Mouse (Mus musculus) MEL (cell line): ENCODE results near the gene Atp5e. TPM values are rescaled to one million over a fixed set of nuclear protein-coding genes. Genes with fewer than 3 reads are reported as not detected.
A peak's percentile ranks its signal among the peaks of the same experiment; 100 is the strongest.

Experiments used
- DNase-seq: peaks from one replicate; pipeline ENCODE4 v3.0.0; 2011; ENCODE audit warnings: low read depth, low spot score
- H3K27ac ChIP-seq: 2 replicates; pipeline ENCODE4 v1.5.1; 2012; ENCODE audit warnings: low read depth, mild to moderate bottlenecking, control low read depth, low read length, moderate library complexity; ENCODE audit not compliant: control insufficient read depth
- H3K27me3 ChIP-seq, 2 experiments: fragments of 150-350 bp in 1 of 2; sonication (generic) in 1 of 2; 2 replicates each; pipeline ENCODE4 v1.6.1; 2012; ENCODE audit warnings: low read length in 2 of 2, mild to moderate bottlenecking in 2 of 2, improper control_type of control experiment in 1 of 2, moderate library complexity in 1 of 2; ENCODE audit not compliant: insufficient read depth in 2 of 2, control insufficient read depth in 1 of 2
- H3K36me3 ChIP-seq, 2 experiments: 2 replicates each; pipeline ENCODE4 v1.6.1; 2012 to 2014; ENCODE audit warnings: low read length in 2 of 2, improper control_type of control experiment in 1 of 2, inconsistent platforms in 1 of 2, mild to moderate bottlenecking in 1 of 2; ENCODE audit not compliant: insufficient read depth in 2 of 2, control insufficient read depth in 1 of 2
- H3K4me1 ChIP-seq, 2 experiments: fragments of 150-350 bp in 1 of 2; sonication (generic) in 1 of 2; 2 replicates each; pipeline ENCODE4 v1.6.1; 2012; ENCODE audit warnings: low read length in 2 of 2, improper control_type of control experiment in 1 of 2, mild to moderate bottlenecking in 1 of 2; ENCODE audit not compliant: insufficient read depth in 2 of 2, control insufficient read depth in 1 of 2
- H3K4me3 ChIP-seq, 2 experiments: fragments of 150-350 bp in 1 of 2; sonication (generic) in 1 of 2; 2 replicates each; pipeline ENCODE4 v1.5.1; 2012; ENCODE audit warnings: low read depth in 2 of 2, low read length in 2 of 2, mild to moderate bottlenecking in 2 of 2, moderate library complexity in 2 of 2, control low read depth in 1 of 2, improper control_type of control experiment in 1 of 2; ENCODE audit not compliant: control insufficient read depth in 1 of 2, insufficient read depth in 1 of 2
- H3K79me2 ChIP-seq: 2 replicates; pipeline ENCODE4 v1.6.1; 2012; ENCODE audit warnings: mild to moderate bottlenecking, low read length, moderate library complexity; ENCODE audit not compliant: control insufficient read depth, poor library complexity, insufficient read depth
- H3K9ac ChIP-seq: 2 replicates; pipeline ENCODE4 v1.6.1; 2012; ENCODE audit warnings: low read depth, mild to moderate bottlenecking, control low read depth, low read length, moderate library complexity; ENCODE audit not compliant: control insufficient read depth, poor library complexity, severe bottlenecking
- H3K9me3 ChIP-seq: fragments of 150-350 bp; sonication (generic); replicated peaks from 2 replicates; pipeline ENCODE4 v1.6.1; 2012; ENCODE audit warnings: mild to moderate bottlenecking, low read length, improper control_type of control experiment, moderate library complexity; ENCODE audit not compliant: insufficient read depth
- BHLHE40 ChIP-seq: IDR thresholded peaks from 2 replicates; pipeline ENCODE4 v1.6.1; 2012; ENCODE audit warnings: low read depth, mild to moderate bottlenecking, inconsistent platforms, low read length, improper control_type of control experiment, borderline replicate concordance
- CTCF ChIP-seq, 3 experiments: IDR thresholded peaks in 2 of 3; conservative IDR thresholded peaks in 1 of 3; 2 replicates each; pipeline ENCODE4 v1.5.1; 2011 to 2012; ENCODE audit warnings: low read length in 3 of 3, low read depth in 2 of 3, mild to moderate bottlenecking in 2 of 3, improper control_type of control experiment in 1 of 3, inconsistent platforms in 1 of 3, mixed read lengths in 1 of 3, moderate library complexity in 1 of 3; ENCODE audit not compliant: control insufficient read depth in 1 of 3, insufficient read depth in 1 of 3, poor library complexity in 1 of 3, severe bottlenecking in 1 of 3
- ETS1 ChIP-seq: IDR thresholded peaks from 2 replicates; pipeline ENCODE4 v1.6.1; 2012; ENCODE audit warnings: low read depth, mild to moderate bottlenecking, inconsistent platforms, low read length, improper control_type of control experiment, moderate library complexity
- GABPA ChIP-seq: IDR thresholded peaks from 2 replicates; pipeline ENCODE4 v1.6.1; 2012; ENCODE audit warnings: low read depth, mild to moderate bottlenecking, inconsistent platforms, low read length, improper control_type of control experiment, moderate library complexity
- HCFC1 ChIP-seq: IDR thresholded peaks from 2 replicates; pipeline ENCODE4 v1.6.1; 2012; ENCODE audit warnings: low read depth, mild to moderate bottlenecking, inconsistent platforms, low read length, improper control_type of control experiment, moderate library complexity
- JUND ChIP-seq: IDR thresholded peaks from 2 replicates; pipeline ENCODE4 v1.6.1; 2011; ENCODE audit warnings: low read depth, mild to moderate bottlenecking, improper control_type of control experiment, low read length
- KAT2A ChIP-seq: conservative IDR thresholded peaks from 2 replicates; pipeline ENCODE4 v1.6.1; 2012; ENCODE audit warnings: low read depth, low read length, improper control_type of control experiment, inconsistent platforms
- MAFK ChIP-seq: IDR thresholded peaks from 2 replicates; pipeline ENCODE4 v1.6.1; 2011; ENCODE audit warnings: low read depth, mild to moderate bottlenecking, low read length, improper control_type of control experiment, borderline replicate concordance
- MAX ChIP-seq: IDR thresholded peaks from 2 replicates; pipeline ENCODE4 v1.6.1; 2011; ENCODE audit warnings: low read length, improper control_type of control experiment
- MAZ ChIP-seq: IDR thresholded peaks from 2 replicates; pipeline ENCODE4 v1.6.1; 2012; ENCODE audit warnings: low read depth, mild to moderate bottlenecking, inconsistent platforms, low read length, improper control_type of control experiment
- MXI1 ChIP-seq: IDR thresholded peaks from 2 replicates; pipeline ENCODE4 v1.6.1; 2011; ENCODE audit warnings: mild to moderate bottlenecking, low read depth, low read length, improper control_type of control experiment
- MYB ChIP-seq: IDR thresholded peaks from 2 replicates; pipeline ENCODE4 v1.6.1; 2011; ENCODE audit warnings: mild to moderate bottlenecking, low read depth, low read length, improper control_type of control experiment
- NELFE ChIP-seq: IDR thresholded peaks from 2 replicates; pipeline ENCODE4 v1.6.1; 2011; ENCODE audit warnings: low read depth, low read length, improper control_type of control experiment
- POLR2A ChIP-seq, 2 experiments: IDR thresholded peaks; 2 replicates each; pipeline ENCODE4 v1.6.1; 2011 to 2012; ENCODE audit warnings: low read length in 2 of 2, mild to moderate bottlenecking in 2 of 2, control low read depth in 1 of 2, improper control_type of control experiment in 1 of 2, low read depth in 1 of 2, moderate library complexity in 1 of 2; ENCODE audit not compliant: control insufficient read depth in 1 of 2, insufficient read depth in 1 of 2, poor library complexity in 1 of 2
- POLR2AphosphoS2 ChIP-seq: IDR thresholded peaks from 2 replicates; pipeline ENCODE4 v1.6.1; 2011; ENCODE audit warnings: low read length, improper control_type of control experiment
- POLR2AphosphoS5 ChIP-seq: IDR thresholded peaks from 2 replicates; pipeline ENCODE4 v1.6.1; 2012; ENCODE audit warnings: low read depth, borderline replicate concordance, mild to moderate bottlenecking, inconsistent platforms, low read length, moderate library complexity, mixed read lengths
- RAD21 ChIP-seq: IDR thresholded peaks from 2 replicates; pipeline ENCODE4 v1.6.1; 2011; ENCODE audit warnings: mild to moderate bottlenecking, low read depth, low read length, improper control_type of control experiment
- SMC3 ChIP-seq: IDR thresholded peaks from 2 replicates; pipeline ENCODE4 v1.6.1; 2011; ENCODE audit warnings: low read depth, low read length, improper control_type of control experiment
- TAL1 ChIP-seq: IDR thresholded peaks from 2 replicates; pipeline ENCODE4 v1.6.1; 2012; ENCODE audit warnings: mild to moderate bottlenecking, inconsistent platforms, low read length, moderate library complexity, mixed read lengths
- TCF12 ChIP-seq: IDR thresholded peaks from 2 replicates; pipeline ENCODE4 v1.6.1; 2014; ENCODE audit warnings: low read depth, mild to moderate bottlenecking, inconsistent platforms, low read length, improper control_type of control experiment, moderate library complexity
- USF1 ChIP-seq: IDR thresholded peaks from 2 replicates; pipeline ENCODE4 v1.6.1; 2014; ENCODE audit warnings: low read depth, mild to moderate bottlenecking, inconsistent platforms, low read length, improper control_type of control experiment, moderate library complexity
- USF2 ChIP-seq, 2 experiments: IDR thresholded peaks; 2 replicates each; pipeline ENCODE4 v1.6.1; 2011 to 2012; ENCODE audit warnings: improper control_type of control experiment in 2 of 2, low read length in 2 of 2, borderline replicate concordance in 1 of 2, inconsistent platforms in 1 of 2, low read depth in 1 of 2, mild to moderate bottlenecking in 1 of 2; ENCODE audit not compliant: insufficient read depth in 1 of 2
- ZC3H11A ChIP-seq: IDR thresholded peaks from 2 replicates; pipeline ENCODE4 v1.6.1; 2012; ENCODE audit warnings: low read depth, mild to moderate bottlenecking, inconsistent platforms, low read length, improper control_type of control experiment
- ZMIZ1 ChIP-seq: IDR thresholded peaks from 2 replicates; pipeline ENCODE4 v1.6.1; 2012; ENCODE audit warnings: low read depth, mild to moderate bottlenecking, inconsistent platforms, low read length, improper control_type of control experiment, moderate library complexity
- ZNF384 ChIP-seq: IDR thresholded peaks from 2 replicates; pipeline ENCODE4 v1.6.1; 2012; ENCODE audit warnings: low read depth, mild to moderate bottlenecking, inconsistent platforms, low read length, improper control_type of control experiment
- polyA plus RNA-seq, 2 experiments: library from polyadenylated mRNA; stranded (reverse) in 1 of 2; unstranded in 1 of 2; fragments of >175 nt in 1 of 2; fragments of >200 nt in 1 of 2; gene quantifications; 2 replicates each; pipeline versions ENCODE4 v1.2.1 to v1.2.4; 2012; ENCODE audit warnings: low replicate concordance in 2 of 2, low read depth in 1 of 2; ENCODE audit not compliant: insufficient read length in 2 of 2, insufficient read depth in 1 of 2, missing spikeins in 1 of 2
- total RNA-seq: library from RNA; depleted of rRNA; stranded (reverse); fragments of 300-350 nt; gene quantifications from 2 replicates; pipeline ENCODE4 v1.2.3, GENCODE M21; 2012

Atp5e gene
- total and polyA plus RNA-seq, 3 experiments = 225 to 561 TPM; not detected in 1

DNA sequence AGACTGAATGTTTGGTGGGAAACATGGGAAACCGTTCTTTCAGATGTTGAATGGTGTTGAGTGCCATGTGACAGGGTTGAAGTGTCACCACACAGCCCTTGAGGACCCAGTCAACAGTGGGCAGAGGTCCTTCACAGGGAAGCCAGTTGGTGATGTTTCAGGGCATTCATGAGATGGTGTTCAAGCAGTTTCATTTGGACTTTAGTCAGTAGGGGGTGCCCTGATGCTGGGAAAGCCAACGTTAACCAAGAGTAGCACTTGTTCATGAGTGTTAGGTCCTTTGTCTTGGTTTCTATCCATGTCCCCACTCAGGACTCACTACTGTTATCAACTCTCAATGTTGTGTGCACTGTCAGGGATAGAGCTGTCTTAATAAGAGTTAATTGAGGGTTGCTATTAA, 29.0 kb upstream of the Atp5e start:
- no peaks in the 10 kb centered on the region for H3K79me2 ChIP-seq
- peak; percentile 32 for DNase-seq

DNA sequence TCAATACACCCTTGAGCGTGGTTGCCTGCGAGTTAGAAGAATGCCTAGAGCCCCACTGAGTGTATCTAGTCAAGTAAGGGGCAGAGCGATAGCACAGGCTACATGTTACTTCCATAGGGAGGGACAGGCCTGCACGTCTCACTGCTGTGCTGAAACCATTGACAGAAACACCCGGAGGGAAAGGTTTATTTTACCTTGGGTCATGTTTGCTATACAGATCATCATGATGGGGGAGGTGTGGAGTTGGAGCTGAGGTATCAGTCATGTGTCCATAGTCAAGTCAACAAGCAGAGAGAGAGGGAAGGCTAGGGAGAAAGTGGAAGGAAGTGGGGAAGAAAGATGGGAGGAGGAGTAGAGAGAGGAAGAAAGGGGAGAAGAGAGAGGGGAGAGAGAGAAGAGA, 23.1 kb upstream of the Atp5e start:
- Histone ChIP-seq H3K79me2 (no peaks in the 10 kb centered on the region), H3K4me3 (no peak overlapping the region), H3K4me1 (no peaks in the 10 kb centered on the region)
- no peak for TF ChIP-seq POLR2AphosphoS2
- TF ChIP-seq MAZ = no peak
- TF ChIP-seq MAFK = no peak
- no peak for TF ChIP-seq ETS1
- no peak for TF ChIP-seq USF1
- no peak for TF ChIP-seq ZNF384
- no peak for TF ChIP-seq TAL1
- TF ChIP-seq, all 39 proteins: peak for 0
- Histone ChIP-seq H3K36me3 (no peaks in the 10 kb centered on the region), H3K27ac (no peak overlapping the region), H3K9ac (no peak overlapping the region), H3K9me3 (no peaks in the 10 kb centered on the region), H3K27me3 (peaks cover 0 to 2% of the 10 kb centered on the region in 2 experiments; a peak in 3 of 4 replicates)
- no peak for DNase-seq

More for the DNA sequence above, 29.0 kb upstream of the Atp5e start:
- Histone ChIP-seq H3K27ac (no peak overlapping the region), H3K9ac (no peak overlapping the region), H3K9me3 (no peaks in the 10 kb centered on the region), H3K36me3 (no peaks in the 10 kb centered on the region), H3K27me3 (peaks cover 3% of the 10 kb centered on the region in 2 experiments; a peak in 2 of 4 replicates), H3K4me1 (no peaks in the 10 kb centered on the region), H3K4me3 (no peak overlapping the region)
- TF ChIP-seq CTCF (IDR thresholded peaks at IDR 0.05 in 2 of 3, conservative IDR thresholded peaks at IDR 0.05 in 1 of 3; ENCODE audit: control insufficient read depth in 1 of 3, insufficient read depth in 1 of 3, low read depth in 2 of 3, low read length in 3 of 3, poor library complexity in 1 of 3, severe bottlenecking in 1 of 3) (peak in 2 of 3 experiments; percentile 28 to 65; a peak in 3 of 6 replicates), MYB (no peak), ZC3H11A (peak; percentile 71), RAD21 (peak; percentile 78), SMC3 (peak; percentile 81)

DNA sequence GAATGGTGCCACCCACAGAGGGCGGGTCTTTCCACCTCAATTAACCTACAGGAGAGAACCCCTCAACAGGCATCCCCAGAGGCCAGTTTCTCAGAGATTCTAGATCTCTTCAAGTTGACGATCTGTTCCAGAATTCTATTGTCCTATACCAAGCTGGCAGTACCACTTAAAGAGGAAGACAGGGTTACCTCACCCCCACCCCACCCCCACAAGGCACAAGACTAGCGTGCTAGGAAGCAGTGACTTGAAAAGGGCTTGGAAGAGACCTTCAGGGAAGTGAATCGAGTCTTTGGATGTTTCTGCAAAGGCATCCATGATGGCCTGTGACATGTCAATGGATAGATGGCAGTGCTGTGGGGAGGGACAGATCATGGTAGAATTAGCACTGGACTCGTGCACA, 14.8 kb upstream of the Atp5e start:
- peaks cover 0 to 2% of the 10 kb centered on the region in 2 experiments; a peak in 3 of 4 replicates for H3K27me3 ChIP-seq
- peaks cover 0 to under 1% of the 10 kb centered on the region in 2 experiments; a peak in 2 of 4 replicates for H3K36me3 ChIP-seq
- H3K9me3 ChIP-seq = no peaks in the 10 kb centered on the region
- no peak overlapping the region for H3K27ac ChIP-seq
- no peak for TF ChIP-seq MAX
- no peak for TF ChIP-seq MXI1
- no peak for TF ChIP-seq GABPA
- no peak for TF ChIP-seq MYB
- TF ChIP-seq ZMIZ1 = no peak
- TF ChIP-seq TCF12 = no peak
- no peak for TF ChIP-seq BHLHE40
- TF ChIP-seq NELFE = no peak
- TF ChIP-seq POLR2AphosphoS5 = no peak
- no peak for TF ChIP-seq POLR2AphosphoS2
- TF ChIP-seq JUND = no peak
- TF ChIP-seq POLR2A (IDR thresholded peaks at IDR 0.05; ENCODE audit: control insufficient read depth in 1 of 2, insufficient read depth in 1 of 2, low read depth in 1 of 2, low read length in 2 of 2, poor library complexity in 1 of 2) = no peak
- TF ChIP-seq KAT2A = no peak
- TF ChIP-seq USF2 (IDR thresholded peaks at IDR 0.05; ENCODE audit: borderline replicate concordance in 1 of 2, insufficient read depth in 1 of 2, low read depth in 1 of 2, low read length in 2 of 2) = no peak
- TF ChIP-seq TAL1 = no peak
- no peak for TF ChIP-seq HCFC1
- TF ChIP-seq ETS1 = no peak
- H3K4me3 ChIP-seq = no peak overlapping the region
- H3K4me1 ChIP-seq = peaks cover 0 to 1% of the 10 kb centered on the region in 2 experiments; a peak in 2 of 4 replicates
- H3K9ac ChIP-seq = no peak overlapping the region
- H3K79me2 ChIP-seq = no peaks in the 10 kb centered on the region
- DNase-seq = no peak
